Mouse (Mus musculus): ENCODE results near the gene Rnase2b. TPM values are rescaled to one million over a fixed set of nuclear protein-coding genes. Genes with fewer than 3 reads are reported as not detected.
A peak's percentile ranks its signal among the peaks of the same experiment; 100 is the strongest.

Rnase2b gene
- total RNA-seq, 1 experiment = not detected

DNA sequence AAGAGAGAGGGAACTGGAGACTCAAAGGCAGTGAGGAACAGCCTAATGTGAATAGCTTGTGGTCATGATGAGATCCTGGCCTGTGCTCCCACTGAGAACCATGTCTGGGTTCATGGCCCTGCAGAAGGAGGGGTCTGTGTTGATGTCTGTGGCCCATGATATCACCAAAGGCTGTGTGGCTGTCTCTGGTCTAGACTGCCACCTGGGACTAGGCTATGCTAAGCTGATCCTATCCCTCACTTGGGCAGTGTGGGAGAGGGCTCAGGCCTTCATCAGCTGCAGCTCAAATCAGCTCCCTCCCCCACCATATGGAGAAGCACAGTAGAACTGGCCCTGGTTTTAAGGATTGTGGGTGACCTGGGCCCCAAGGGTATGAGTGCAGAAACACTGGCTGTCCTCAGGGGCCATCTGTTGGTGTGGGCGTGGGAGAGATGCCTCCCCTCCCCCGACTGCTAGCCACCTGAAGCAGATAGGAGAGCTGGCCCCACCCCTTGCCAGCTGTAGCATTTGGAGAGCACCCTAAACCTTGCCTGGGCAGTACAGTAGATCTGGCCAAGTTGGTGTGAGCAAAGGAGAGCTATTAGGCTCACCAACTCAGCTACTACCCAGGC lies 34.3 kb upstream of the Rnase2b start:
- H3K9ac ChIP-seq (ENCODE audit: insufficient read depth, low read depth, low read length, poor library complexity, severe bottlenecking) = no peak overlapping the region
- no peak for DNase-seq (ENCODE audit: low read depth, low spot score)
- H3K4me3 ChIP-seq (ENCODE audit: insufficient read depth in 1 of 2, low read depth in 1 of 2, low read length in 2 of 2, poor library complexity in 1 of 2, severe bottlenecking in 1 of 2) = no peak overlapping the region
- H3K9me3 ChIP-seq (ENCODE audit: control insufficient read depth, insufficient read depth, low read depth, low read length) = no peaks in the 10 kb centered on the region
- in situ Hi-C loops (cut with MboI; ENCODE audit: low sequenced_read_pairs in 2 of 2, unreplicated experiment in 2 of 2) = no loop called here
- no peak overlapping the region for H3K27ac ChIP-seq (ENCODE audit: insufficient read depth, low read depth, low read length, poor library complexity, severe bottlenecking)
- peaks cover 0 to 8% of the 10 kb centered on the region in 2 experiments; a peak in 1 of 4 replicates for H3K4me1 ChIP-seq (ENCODE audit: control insufficient read depth in 2 of 2, insufficient read depth in 2 of 2, low read length in 2 of 2, poor library complexity in 1 of 2)
- TF ChIP-seq ZNF384 (IDR thresholded peaks at IDR 0.05; ENCODE audit: low read depth, low read length) (no peak), ZC3H11A (IDR thresholded peaks at IDR 0.05; ENCODE audit: borderline replicate concordance, low read depth, low read length) (no peak), CHD2 (IDR thresholded peaks at IDR 0.05; ENCODE audit: low read depth, low read length) (no peak), MAFK (IDR thresholded peaks at IDR 0.05; ENCODE audit: insufficient read depth, low read depth, low read length) (no peak), HCFC1 (IDR thresholded peaks at IDR 0.05; ENCODE audit: borderline replicate concordance, insufficient read depth, low read length) (no peak)
- H3K36me3 ChIP-seq (ENCODE audit: control insufficient read depth, insufficient read depth, low read length, poor library complexity, severe bottlenecking) = no peaks in the 10 kb centered on the region

DNA sequence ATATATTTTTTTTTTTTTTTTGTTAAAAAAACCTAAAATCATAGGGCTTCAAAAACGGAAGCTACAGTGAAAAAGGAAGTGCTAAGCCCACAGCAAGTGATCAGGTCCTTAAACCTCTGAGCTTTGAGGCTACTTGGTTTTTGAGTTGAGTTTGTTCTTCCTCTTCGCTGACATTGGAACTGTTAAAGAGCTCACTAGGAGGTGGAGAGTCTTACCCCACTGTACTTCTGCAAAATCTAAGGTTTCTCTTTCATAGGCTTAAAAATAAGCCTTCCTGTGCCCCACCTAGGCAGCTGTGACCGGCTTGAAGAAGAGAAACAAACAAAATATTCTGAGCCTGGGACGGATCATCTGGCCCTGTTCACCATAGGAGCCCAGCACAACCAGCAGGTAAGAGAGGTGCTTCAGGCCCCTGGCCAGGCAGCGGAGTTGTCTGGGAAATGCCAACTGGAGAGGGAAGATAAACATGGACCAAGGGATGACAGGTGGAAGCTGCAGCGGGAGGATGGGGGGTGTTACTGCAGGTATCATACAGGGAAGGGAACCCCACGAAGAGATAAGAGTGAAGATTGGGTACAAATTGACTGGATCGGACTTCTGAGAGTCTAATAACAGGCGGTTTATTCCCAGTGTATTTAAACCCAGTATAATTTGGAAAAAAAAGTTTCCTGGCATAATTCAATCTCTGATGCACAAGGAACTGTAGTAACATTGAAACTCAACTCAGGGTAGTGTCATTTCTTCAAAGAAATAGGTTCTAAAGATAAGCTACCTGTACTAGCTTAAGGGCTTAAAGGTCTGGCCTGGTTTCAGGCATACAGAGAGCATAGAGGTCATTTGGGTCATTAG lies 33.1 kb upstream of the Rnase2b start:
- in situ Hi-C loops (cut with MboI; ENCODE audit: low sequenced_read_pairs in 2 of 2, unreplicated experiment in 2 of 2) = no loop called here
- Histone ChIP-seq H3K4me3 (ENCODE audit: insufficient read depth in 1 of 2, low read depth in 1 of 2, low read length in 2 of 2, poor library complexity in 1 of 2, severe bottlenecking in 1 of 2) (no peak overlapping the region), H3K27ac (ENCODE audit: insufficient read depth, low read depth, low read length, poor library complexity, severe bottlenecking) (no peak overlapping the region), H3K9ac (ENCODE audit: insufficient read depth, low read depth, low read length, poor library complexity, severe bottlenecking) (no peak overlapping the region), H3K4me1 (ENCODE audit: control insufficient read depth in 2 of 2, insufficient read depth in 2 of 2, low read length in 2 of 2, poor library complexity in 1 of 2) (peaks cover 0 to 8% of the 10 kb centered on the region in 2 experiments; a peak in 1 of 4 replicates), H3K9me3 (ENCODE audit: control insufficient read depth, insufficient read depth, low read depth, low read length) (no peaks in the 10 kb centered on the region), H3K36me3 (ENCODE audit: control insufficient read depth, insufficient read depth, low read length, poor library complexity, severe bottlenecking) (no peaks in the 10 kb centered on the region)
- TF ChIP-seq ZNF384 (IDR thresholded peaks at IDR 0.05; ENCODE audit: low read depth, low read length) = no peak
- no peak for TF ChIP-seq CHD2 (IDR thresholded peaks at IDR 0.05; ENCODE audit: low read depth, low read length)
- no peak for TF ChIP-seq HCFC1 (IDR thresholded peaks at IDR 0.05; ENCODE audit: borderline replicate concordance, insufficient read depth, low read length)
- no peak for TF ChIP-seq ZC3H11A (IDR thresholded peaks at IDR 0.05; ENCODE audit: borderline replicate concordance, low read depth, low read length)
- TF ChIP-seq MAFK (IDR thresholded peaks at IDR 0.05; ENCODE audit: insufficient read depth, low read depth, low read length) = no peak
- no peak for DNase-seq (ENCODE audit: low read depth, low spot score)

DNA sequence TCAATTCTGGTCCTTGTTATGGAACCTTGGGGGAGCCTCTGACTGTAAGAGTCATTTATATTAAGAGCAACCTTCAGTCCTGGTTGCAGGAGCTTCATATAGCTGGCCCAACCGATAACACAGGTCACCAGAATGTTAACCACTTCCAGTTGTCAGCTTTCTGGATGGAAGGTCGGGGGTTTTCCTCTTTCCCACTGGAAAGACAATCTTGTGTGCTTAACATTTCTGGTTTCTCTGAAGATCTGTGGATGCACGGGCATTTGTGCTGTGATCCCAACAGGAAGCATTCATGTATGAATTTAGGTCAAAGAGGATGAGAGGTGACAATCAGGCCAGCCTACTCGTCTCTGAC lies 32.5 kb upstream of the Rnase2b start:
- no peaks in the 10 kb centered on the region for H3K36me3 ChIP-seq (ENCODE audit: control insufficient read depth, insufficient read depth, low read length, poor library complexity, severe bottlenecking)
- no peak overlapping the region for H3K4me3 ChIP-seq (ENCODE audit: insufficient read depth in 1 of 2, low read depth in 1 of 2, low read length in 2 of 2, poor library complexity in 1 of 2, severe bottlenecking in 1 of 2)
- DNase-seq (ENCODE audit: low read depth, low spot score) = no peak
- TF ChIP-seq MAFK (IDR thresholded peaks at IDR 0.05; ENCODE audit: insufficient read depth, low read depth, low read length) (no peak), CHD2 (IDR thresholded peaks at IDR 0.05; ENCODE audit: low read depth, low read length) (no peak), ZC3H11A (IDR thresholded peaks at IDR 0.05; ENCODE audit: borderline replicate concordance, low read depth, low read length) (no peak), HCFC1 (IDR thresholded peaks at IDR 0.05; ENCODE audit: borderline replicate concordance, insufficient read depth, low read length) (no peak), ZNF384 (IDR thresholded peaks at IDR 0.05; ENCODE audit: low read depth, low read length) (no peak)
- in situ Hi-C loops (cut with MboI; ENCODE audit: low sequenced_read_pairs in 2 of 2, unreplicated experiment in 2 of 2) = no loop called here
- no peak overlapping the region for H3K27ac ChIP-seq (ENCODE audit: insufficient read depth, low read depth, low read length, poor library complexity, severe bottlenecking)
- H3K9me3 ChIP-seq (ENCODE audit: control insufficient read depth, insufficient read depth, low read depth, low read length) = no peaks in the 10 kb centered on the region
- H3K9ac ChIP-seq (ENCODE audit: insufficient read depth, low read depth, low read length, poor library complexity, severe bottlenecking) = no peak overlapping the region
- H3K4me1 ChIP-seq (ENCODE audit: control insufficient read depth in 2 of 2, insufficient read depth in 2 of 2, low read length in 2 of 2, poor library complexity in 1 of 2) = peaks cover 0 to 8% of the 10 kb centered on the region in 2 experiments; a peak in 1 of 4 replicates

GRCm38 (mm10) chr14:51130315-51130940 lies 31.6 kb upstream of the Rnase2b start:
- H3K4me1 ChIP-seq (ENCODE audit: control insufficient read depth in 2 of 2, insufficient read depth in 2 of 2, low read length in 2 of 2, poor library complexity in 1 of 2) = peaks cover 0 to 8% of the 10 kb centered on the region in 2 experiments; a peak in 1 of 4 replicates
- H3K9ac ChIP-seq (ENCODE audit: insufficient read depth, low read depth, low read length, poor library complexity, severe bottlenecking) = no peak overlapping the region
- peak overlapping the region; percentile 4; the same call in 1 of the 2 replicates for H3K27ac ChIP-seq (ENCODE audit: insufficient read depth, low read depth, low read length, poor library complexity, severe bottlenecking)
- H3K4me3 ChIP-seq (ENCODE audit: insufficient read depth in 1 of 2, low read depth in 1 of 2, low read length in 2 of 2, poor library complexity in 1 of 2, severe bottlenecking in 1 of 2) = no peak overlapping the region
- in situ Hi-C loops (cut with MboI; ENCODE audit: low sequenced_read_pairs in 2 of 2, unreplicated experiment in 2 of 2) = no loop called here
- TF ChIP-seq CHD2 (IDR thresholded peaks at IDR 0.05; ENCODE audit: low read depth, low read length) = no peak
- TF ChIP-seq ZC3H11A (IDR thresholded peaks at IDR 0.05; ENCODE audit: borderline replicate concordance, low read depth, low read length) = no peak
- TF ChIP-seq HCFC1 (IDR thresholded peaks at IDR 0.05; ENCODE audit: borderline replicate concordance, insufficient read depth, low read length) = no peak
- TF ChIP-seq ZNF384 (IDR thresholded peaks at IDR 0.05; ENCODE audit: low read depth, low read length) = no peak
- no peak for TF ChIP-seq MAFK (IDR thresholded peaks at IDR 0.05; ENCODE audit: insufficient read depth, low read depth, low read length)
- no peaks in the 10 kb centered on the region for H3K36me3 ChIP-seq (ENCODE audit: control insufficient read depth, insufficient read depth, low read length, poor library complexity, severe bottlenecking)
- H3K9me3 ChIP-seq (ENCODE audit: control insufficient read depth, insufficient read depth, low read depth, low read length) = no peaks in the 10 kb centered on the region
- no peak for DNase-seq (ENCODE audit: low read depth, low spot score)

All from ES-E14 (cell line).